Mouse (Mus musculus) ES-Bruce4 (cell line): ENCODE results near the gene Zc3hc1. TPM values are rescaled to one million over a fixed set of nuclear protein-coding genes. Genes with fewer than 3 reads are reported as not detected.

Source experiments
- H3K27ac ChIP-seq: 2 replicates; pipeline ENCODE4 v1.5.1; 2012; ENCODE audit warnings: low read length, inconsistent platforms; ENCODE audit not compliant: insufficient read depth
- H3K27me3 ChIP-seq: 2 replicates; pipeline ENCODE4 v1.6.1; 2012; ENCODE audit warnings: mild to moderate bottlenecking, low read length, inconsistent platforms; ENCODE audit not compliant: control insufficient read depth, poor library complexity, insufficient read depth, severe bottlenecking
- H3K36me3 ChIP-seq: 2 replicates; pipeline ENCODE4 v1.6.1; 2012; ENCODE audit warnings: inconsistent platforms, mild to moderate bottlenecking, low read length, moderate library complexity; ENCODE audit not compliant: control insufficient read depth, poor library complexity, insufficient read depth, severe bottlenecking
- H3K4me1 ChIP-seq: one replicate; pipeline ENCODE4 v1.8.1; 2011; ENCODE audit warnings: low read length; ENCODE audit not compliant: control insufficient read depth, insufficient read depth
- H3K4me3 ChIP-seq: 2 replicates; pipeline ENCODE4 v1.5.1; 2011; ENCODE audit warnings: low read depth, mild to moderate bottlenecking, low read length
- H3K9ac ChIP-seq: 2 replicates; pipeline ENCODE4 v1.6.1; 2012; ENCODE audit warnings: low read depth, mild to moderate bottlenecking, inconsistent platforms; ENCODE audit not compliant: poor library complexity, severe bottlenecking
- H3K9me3 ChIP-seq: replicated peaks from 2 replicates; pipeline ENCODE4 v1.6.1; 2012; ENCODE audit warnings: mild to moderate bottlenecking, low read length, inconsistent platforms; ENCODE audit not compliant: control insufficient read depth, poor library complexity, insufficient read depth, severe bottlenecking
- CTCF ChIP-seq: IDR thresholded peaks from one replicate; pipeline ENCODE4 v1.8.1; 2011; ENCODE audit warnings: low read depth, low read length
- EP300 ChIP-seq: IDR thresholded peaks from 2 replicates; pipeline ENCODE4 v1.6.1; 2011; ENCODE audit warnings: low read depth, low read length; ENCODE audit not compliant: insufficient read depth
- POLR2A ChIP-seq: IDR thresholded peaks from one replicate; pipeline ENCODE4 v1.8.1; 2011; ENCODE audit warnings: low read length; ENCODE audit not compliant: insufficient read depth
- polyA plus RNA-seq: library from polyadenylated mRNA; stranded (reverse); fragments of >200 nt; gene quantifications from 2 replicates; pipeline ENCODE4 v1.2.4, GENCODE M21; 2011; ENCODE audit warnings: low read depth; ENCODE audit not compliant: missing spikeins, insufficient read depth, insufficient read length

Gene Zc3hc1
- polyA plus RNA-seq, 1 experiment: 76.3 TPM

DNA sequence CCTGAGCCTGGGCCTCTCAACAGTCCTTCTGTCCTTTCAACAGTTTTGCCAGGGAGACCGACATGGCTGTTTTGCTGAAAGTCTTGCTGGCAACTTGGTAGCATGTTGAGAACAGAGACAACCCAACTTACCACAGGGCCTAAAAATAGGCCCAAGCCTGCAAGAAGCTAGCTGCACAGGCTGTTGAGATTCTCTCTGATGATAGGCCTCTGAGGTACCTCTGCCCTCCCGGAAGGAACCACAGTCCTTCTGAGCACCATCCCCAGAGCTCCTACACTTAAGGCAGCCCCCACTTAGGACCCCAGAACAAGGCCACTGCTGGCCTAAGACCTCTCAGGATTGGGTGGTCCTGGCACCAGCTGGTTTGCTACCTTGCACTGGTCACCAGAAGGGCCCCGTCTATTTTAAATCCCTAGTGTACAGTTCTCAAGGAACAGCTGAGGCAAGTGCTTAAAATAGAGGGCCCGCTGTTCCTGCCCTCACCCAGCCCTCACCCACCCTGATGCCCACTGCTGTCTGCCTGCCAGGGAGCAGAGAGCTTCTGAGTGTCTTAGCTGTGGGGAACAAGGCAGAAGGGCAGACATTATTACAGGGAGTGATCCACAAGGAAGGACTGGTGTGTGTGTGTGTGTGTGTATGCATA lies 50.5 kb downstream of the Zc3hc1 start:
- H3K9me3 ChIP-seq: no peaks in the 10 kb centered on the region
- no peak overlapping the region for H3K9ac ChIP-seq

GRCm38 (mm10) chr6:30336912-30337311 lies 53.9 kb downstream of the Zc3hc1 start:
- Histone ChIP-seq H3K27ac (no peak overlapping the region), H3K27me3 (no peaks in the 10 kb centered on the region), H3K36me3 (no peaks in the 10 kb centered on the region), H3K4me3 (no peak overlapping the region), H3K4me1 (no peaks in the 10 kb centered on the region), H3K9ac (no peak overlapping the region), H3K9me3 (no peaks in the 10 kb centered on the region)
- TF ChIP-seq CTCF: no peak
- no peak for TF ChIP-seq EP300
- no peak for TF ChIP-seq POLR2A

More for the DNA sequence above, 50.5 kb downstream of the Zc3hc1 start:
- Histone ChIP-seq H3K36me3 (no peaks in the 10 kb centered on the region), H3K4me1 (no peaks in the 10 kb centered on the region), H3K4me3 (no peak overlapping the region), H3K27ac (no peak overlapping the region), H3K27me3 (no peaks in the 10 kb centered on the region)
- TF ChIP-seq POLR2A: no peak
- TF ChIP-seq CTCF: no peak
- no peak for TF ChIP-seq EP300

GRCm38 (mm10) chr6:30332262-30332661 lies 58.6 kb downstream of the Zc3hc1 start:
- Histone ChIP-seq H3K9ac (no peak overlapping the region), H3K27ac (no peak overlapping the region)

DNA sequence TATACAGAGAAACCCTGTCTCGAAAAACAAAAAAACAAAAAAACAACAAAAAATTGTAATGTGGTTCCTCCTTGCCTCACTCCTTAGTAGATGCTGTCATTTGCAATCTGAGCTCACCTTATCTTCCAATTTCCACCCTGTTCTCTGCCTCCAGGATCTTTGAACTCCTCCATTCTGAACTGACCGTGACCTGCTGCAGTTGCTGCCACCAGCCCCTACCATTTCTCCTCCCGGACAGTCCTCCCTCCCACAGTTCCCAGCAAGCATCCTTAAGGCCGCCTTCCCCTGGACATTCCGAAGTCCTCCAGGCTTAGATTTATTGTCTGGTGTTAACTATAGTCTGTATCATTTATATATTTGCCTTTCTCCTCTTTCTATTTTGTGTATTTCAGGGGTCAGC lies 60.1 kb downstream of the Zc3hc1 start:
- no peak for TF ChIP-seq EP300
- TF ChIP-seq CTCF: no peak
- TF ChIP-seq POLR2A: no peak
- H3K27ac ChIP-seq: no peak overlapping the region
- H3K27me3 ChIP-seq: no peaks in the 10 kb centered on the region
- H3K9ac ChIP-seq: no peak overlapping the region
- H3K36me3 ChIP-seq: no peaks in the 10 kb centered on the region
- H3K4me1 ChIP-seq: no peaks in the 10 kb centered on the region
- no peaks in the 10 kb centered on the region for H3K9me3 ChIP-seq
- H3K4me3 ChIP-seq: no peak overlapping the region

More at GRCm38 (mm10) chr6:30332262-30332661, 58.6 kb downstream of the Zc3hc1 start:
- H3K9me3 ChIP-seq: no peaks in the 10 kb centered on the region
- no peak overlapping the region for H3K4me3 ChIP-seq
- H3K27me3 ChIP-seq: no peaks in the 10 kb centered on the region
- no peaks in the 10 kb centered on the region for H3K36me3 ChIP-seq
- no peaks in the 10 kb centered on the region for H3K4me1 ChIP-seq
- no peak for TF ChIP-seq CTCF
- no peak for TF ChIP-seq EP300
- no peak for TF ChIP-seq POLR2A

GRCm38 (mm10) chr6:30325932-30326501 lies 64.8 kb downstream of the Zc3hc1 start:
- no peaks in the 10 kb centered on the region for H3K9me3 ChIP-seq
- TF ChIP-seq EP300: no peak
- no peak overlapping the region for H3K9ac ChIP-seq
- peaks cover 1% of the 10 kb centered on the region for H3K4me1 ChIP-seq
- H3K27me3 ChIP-seq: no peaks in the 10 kb centered on the region
- H3K36me3 ChIP-seq: no peaks in the 10 kb centered on the region
- H3K4me3 ChIP-seq: no peak overlapping the region
- H3K27ac ChIP-seq: no peak overlapping the region

DNA sequence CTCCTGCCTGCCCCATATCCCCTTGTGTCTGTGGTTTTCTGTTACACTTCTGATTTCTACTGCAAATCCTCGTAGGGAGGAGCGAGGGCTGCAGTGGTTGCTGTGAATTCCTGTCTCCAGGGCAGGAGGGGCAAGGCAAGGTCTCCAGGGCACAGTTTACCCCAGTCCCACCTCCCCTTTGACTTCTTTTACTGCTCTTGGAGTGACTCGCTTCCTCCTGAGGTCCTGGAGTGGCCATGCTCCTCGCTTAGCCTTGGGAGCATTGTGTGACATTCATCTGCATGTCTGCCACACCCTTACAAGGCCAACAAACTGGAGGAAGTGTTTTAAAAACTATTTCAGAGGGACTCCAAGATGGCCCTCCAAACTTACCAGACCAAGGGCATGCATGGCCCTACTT lies 69.8 kb downstream of the Zc3hc1 start:
- TF ChIP-seq POLR2A (no peak), EP300 (0 out of 2 replicates have a peak, but pooled peaks have one; percentile 33)
- no peaks in the 10 kb centered on the region for H3K9me3 ChIP-seq
- no peak overlapping the region for H3K9ac ChIP-seq
- H3K4me3 ChIP-seq: no peak overlapping the region
- H3K36me3 ChIP-seq: no peaks in the 10 kb centered on the region
- no peaks in the 10 kb centered on the region for H3K27me3 ChIP-seq
- peaks cover 6% of the 10 kb centered on the region for H3K4me1 ChIP-seq
- H3K27ac ChIP-seq: peak overlapping the region; percentile 45
